Mouse (Mus musculus) hematopoietic stem cell, adult 5-6 weeks (primary cell): ENCODE results near the gene Gmfb. TPM values are rescaled to one million over a fixed set of nuclear protein-coding genes. Genes with fewer than 3 reads are reported as not detected.

ENCODE experiments used
- ATAC-seq, 2 experiments: fragments of 125-278 bp in 1 of 2; replicated peaks in 1 of 2; 2 replicates each; pipeline ENCODE4 v1.8.0; 2016 to 2017; ENCODE audit warnings: inconsistent platforms in 2 of 2, mild to moderate bottlenecking in 2 of 2, moderate number of reproducible peaks in 2 of 2, low read depth in 1 of 2, moderate TSS enrichment in 1 of 2; ENCODE audit not compliant: low FRiP score in 2 of 2, poor library complexity in 2 of 2, severe bottlenecking in 2 of 2, insufficient read depth in 1 of 2, low TSS enrichment in 1 of 2
- total RNA-seq: library from RNA; stranded (forward); fragments of 172-1452, 232-1000 nt; gene quantifications from 2 replicates; pipeline ENCODE4 v1.2.3, GENCODE M21; 2017

Gene Gmfb
- total RNA-seq, 1 experiment from 2014 or later = 91.8 TPM

- ATAC-seq = no peak
Observed at GRCm38 (mm10) chr14:46770036-46770435, 52.0 kb downstream of the Gmfb start.

GRCm38 (mm10) chr14:46767116-46767515, 54.9 kb downstream of the Gmfb start:
- no peak for ATAC-seq

GRCm38 (mm10) chr14:46761186-46761585, 60.9 kb downstream of the Gmfb start:
- ATAC-seq = no peak

GRCm38 (mm10) chr14:46760355-46761029, 61.5 kb downstream of the Gmfb start, which contains the start of gene Cdkn3:
Cdkn3 (plus strand) TSS chr14:46760541.
- peak; percentile 99 for ATAC-seq

- ATAC-seq = no peak
Observed at GRCm38 (mm10) chr14:46759970-46760354, 62.1 kb downstream of the Gmfb start.

Other genes starting within 250 kb of the Gmfb start
- 27.3 and 33.1 TPM in 2 replicates for gene Cdkn3, start 61.7 kb downstream of the Gmfb start, total RNA-seq
- gene Cnih1, start 33.8 kb downstream of the Gmfb start, total RNA-seq = 42.3 and 55.0 TPM in 2 replicates
- 15.0 and 17.0 TPM in 2 replicates for gene Cgrrf1, start 9.9 kb upstream of the Gmfb start, total RNA-seq
- 0.06 and 2.3 TPM in 2 replicates for gene Samd4, start 60.6 kb upstream of the Gmfb start, total RNA-seq